Mouse (Mus musculus) myocyte (in vitro differentiated cells): ENCODE results near the gene Cdh1. TPM values are rescaled to one million over a fixed set of nuclear protein-coding genes. Genes with fewer than 3 reads are reported as not detected.

Experiments used
- H3K27me3 ChIP-seq: one replicate; pipeline ENCODE4 v1.6.1; 2011; ENCODE audit not compliant: control insufficient read depth, insufficient read depth, insufficient read length
- H3K36me3 ChIP-seq: one replicate; pipeline ENCODE4 v1.6.1; 2011; ENCODE audit not compliant: control insufficient read depth, insufficient read depth
- H3K4me2 ChIP-seq: one replicate; pipeline ENCODE4 v1.6.1; 2011; ENCODE audit warnings: low read depth, control low read depth
- H3K4me3 ChIP-seq: one replicate; pipeline ENCODE4 v1.5.1; 2011; ENCODE audit warnings: mild to moderate bottlenecking, control low read depth, moderate library complexity
- H3K79me2 ChIP-seq: one replicate; pipeline ENCODE4 v1.6.1; 2011; ENCODE audit not compliant: control insufficient read depth, insufficient read depth
- H3ac ChIP-seq: one replicate; pipeline ENCODE4 v1.6.1; 2011; ENCODE audit not compliant: control insufficient read depth, insufficient read length
- MAX ChIP-seq: IDR thresholded peaks from one replicate; pipeline ENCODE4 v1.6.1; 2011; ENCODE audit warnings: low read depth, mild to moderate bottlenecking, control low read depth
- MYOD1 ChIP-seq, 3 experiments: IDR thresholded peaks; one replicate each; pipeline ENCODE4 v1.6.1; 2011; ENCODE audit warnings: control low read depth in 2 of 3, low read depth in 2 of 3, mild to moderate bottlenecking in 2 of 3, moderate library complexity in 1 of 3; ENCODE audit not compliant: insufficient read length in 2 of 3, control insufficient read depth in 1 of 3
- MYOG ChIP-seq, 3 experiments: IDR thresholded peaks; one replicate each; pipeline ENCODE4 v1.6.1; 2011; ENCODE audit warnings: control low read depth in 2 of 3, low read depth in 2 of 3, mild to moderate bottlenecking in 2 of 3; ENCODE audit not compliant: insufficient read length in 2 of 3, control insufficient read depth in 1 of 3, insufficient read depth in 1 of 3
- POLR2A ChIP-seq: IDR thresholded peaks from one replicate; pipeline ENCODE4 v1.6.1; 2011; ENCODE audit warnings: low read depth, mild to moderate bottlenecking, control low read depth, moderate library complexity; ENCODE audit not compliant: insufficient read length
- POLR2AphosphoS2 ChIP-seq: IDR thresholded peaks from one replicate; pipeline ENCODE4 v1.6.1; 2011; ENCODE audit warnings: low read depth, control low read depth; ENCODE audit not compliant: insufficient read length
- REST ChIP-seq: IDR thresholded peaks from one replicate; pipeline ENCODE4 v1.6.1; 2011; ENCODE audit warnings: mild to moderate bottlenecking, control low read depth, moderate library complexity; ENCODE audit not compliant: insufficient read depth, insufficient read length
- SRF ChIP-seq: IDR thresholded peaks from one replicate; pipeline ENCODE4 v1.6.1; 2011; ENCODE audit warnings: low read depth; ENCODE audit not compliant: control insufficient read depth, insufficient read length
- TCF12 ChIP-seq: IDR thresholded peaks from one replicate; pipeline ENCODE4 v1.6.1; 2011; ENCODE audit warnings: mild to moderate bottlenecking, control low read depth; ENCODE audit not compliant: poor library complexity, insufficient read depth, severe bottlenecking
- polyA plus RNA-seq: library from polyadenylated mRNA; unstranded; fragments of >200 nt; fragmentation: generic; extraction: Trizol; gene quantifications from one replicate; pipeline ENCODE4 v1.2.1, GENCODE M21; 2012; ENCODE audit warnings: missing spikeins

The Cdh1 gene
- polyA plus RNA-seq, 1 experiment, result 0.11 TPM

DNA sequence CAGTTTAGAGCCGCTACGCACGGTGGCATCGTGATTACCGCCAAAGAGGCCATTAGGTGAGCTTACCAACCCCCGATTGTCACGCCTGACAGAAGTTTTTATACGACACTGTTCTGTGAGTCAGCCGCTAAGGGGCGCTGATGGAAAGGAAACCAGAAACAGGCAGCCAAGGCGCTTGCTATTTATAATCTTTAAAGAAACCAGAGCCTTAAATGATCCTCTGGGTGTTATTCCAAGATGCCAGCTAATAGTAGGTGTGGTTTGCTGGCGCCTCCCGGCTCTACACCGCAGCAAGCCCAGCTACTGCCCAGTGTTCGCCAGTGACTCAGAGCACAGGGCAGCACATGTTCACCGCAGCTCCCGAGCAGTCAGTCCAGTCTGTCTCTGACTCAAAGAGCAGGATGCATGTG, 114.9 kb downstream of the Cdh1 start:
- TF ChIP-seq POLR2A (peak; percentile 57), TCF12 (no peak), MYOD1 (IDR thresholded peaks at IDR 0.05; ENCODE audit: control insufficient read depth in 1 of 3, insufficient read length in 2 of 3, low read depth in 2 of 3) (peak in 2 of 3 experiments; percentile 42 to 63), MYOG (IDR thresholded peaks at IDR 0.05; ENCODE audit: control insufficient read depth in 1 of 3, insufficient read depth in 1 of 3, insufficient read length in 2 of 3, low read depth in 2 of 3) (peak in 2 of 3 experiments; percentile 20 to 57), SRF (no peak), POLR2AphosphoS2 (no peak), REST (no peak), MAX (peak; percentile 59)
- no peaks in the 10 kb centered on the region for H3K79me2 ChIP-seq
- H3K4me2 ChIP-seq, result peak overlapping the region; percentile 70
- H3K4me3 ChIP-seq, result no peak overlapping the region
- H3K36me3 ChIP-seq, result peaks cover 9% of the 10 kb centered on the region
- H3ac ChIP-seq, result no peak overlapping the region
- no peaks in the 10 kb centered on the region for H3K27me3 ChIP-seq

Other genes starting within 250 kb of the Cdh1 start
- 3.9 TPM for gene Zfp90, start 188.0 kb upstream of the Cdh1 start, polyA plus RNA-seq
- gene 6030452D12Rik, start 102.8 kb upstream of the Cdh1 start, polyA plus RNA-seq, result not detected
- 0.17 TPM for gene Cdh3, start 92.5 kb upstream of the Cdh1 start, polyA plus RNA-seq
- gene Gm10073, start 29.9 kb upstream of the Cdh1 start, polyA plus RNA-seq, result 99.0 TPM
- gene Tango6, start 79.7 kb downstream of the Cdh1 start, polyA plus RNA-seq, result 6.9 TPM